Mouse (Mus musculus) liver, embryonic 14.5 days (tissue): ENCODE measurements around the gene Crebrf. TPM values are rescaled to one million over a fixed set of nuclear protein-coding genes. Genes with fewer than 3 reads are reported as not detected.

Experiments used
- ATAC-seq: fragments of 200-750 bp; cut with Nextera tagmentation; 2 replicates; pipeline ENCODE4 v1.8.0; 2017; ENCODE audit warnings: moderate number of reproducible peaks, mild to moderate bottlenecking, moderate library complexity; ENCODE audit not compliant: insufficient read depth
- DNase-seq, 3 experiments: peaks; one replicate each; pipeline ENCODE4 v3.0.0-alpha.2; 2012 to 2013; ENCODE audit warnings: low read depth in 3 of 3, low spot score in 3 of 3
- H3K27ac ChIP-seq: fragments of 300-500 bp; sonication (generic); 2 replicates; pipeline ENCODE4 v1.5.1; 2014; ENCODE audit warnings: moderate library complexity, mild to moderate bottlenecking, control low read depth, inconsistent platforms
- H3K27me3 ChIP-seq: fragments of 300-500 bp; sonication (generic); 2 replicates; pipeline ENCODE4 v1.6.1; 2014; ENCODE audit warnings: mild to moderate bottlenecking, low read length, moderate library complexity; ENCODE audit not compliant: control insufficient read depth, insufficient read depth
- H3K36me3 ChIP-seq: fragments of 300-500 bp; sonication (generic); replicated peaks from 2 replicates; pipeline ENCODE4 v1.6.1; 2014; ENCODE audit warnings: low read depth; ENCODE audit not compliant: control insufficient read depth, insufficient read depth
- H3K4me1 ChIP-seq, 2 experiments: fragments of 200-500 bp in 1 of 2; fragments of 300-500 bp in 1 of 2; sonication (generic) in 1 of 2; replicated peaks; 2 replicates each; pipeline ENCODE4 v1.6.1; 2012 to 2014; ENCODE audit warnings: antibody characterized with exemption in 1 of 2, inconsistent platforms in 1 of 2, low read length in 1 of 2; ENCODE audit not compliant: control insufficient read depth in 2 of 2, insufficient read depth in 2 of 2
- H3K4me2 ChIP-seq: fragments of 300-500 bp; sonication (generic); 2 replicates; pipeline ENCODE4 v1.6.1; 2014; ENCODE audit warnings: low read depth, mild to moderate bottlenecking, control low read depth, moderate library complexity
- H3K4me3 ChIP-seq, 2 experiments: fragments of 200-500 bp in 1 of 2; fragments of 300-500 bp in 1 of 2; sonication (generic) in 1 of 2; 2 replicates each; pipeline ENCODE4 v1.5.1; 2012 to 2014; ENCODE audit warnings: low read depth in 2 of 2, low read length in 2 of 2, mild to moderate bottlenecking in 2 of 2, control low read depth in 1 of 2, inconsistent platforms in 1 of 2, moderate library complexity in 1 of 2; ENCODE audit not compliant: insufficient read depth in 1 of 2
- H3K9ac ChIP-seq: fragments of 300-500 bp; sonication (generic); replicated peaks from 2 replicates; pipeline ENCODE4 v1.6.1; 2014; ENCODE audit warnings: mild to moderate bottlenecking, control low read depth, moderate library complexity
- H3K9me3 ChIP-seq: fragments of 300-500 bp; sonication (generic); 2 replicates; pipeline ENCODE4 v1.6.1; 2016; ENCODE audit warnings: low read length, mixed read lengths; ENCODE audit not compliant: control insufficient read depth
- CTCF ChIP-seq: IDR thresholded peaks from 2 replicates; pipeline ENCODE4 v1.5.1; 2016; ENCODE audit warnings: antibody characterized with exemption, low read depth, control low read depth
- EP300 ChIP-seq: IDR thresholded peaks from 2 replicates; pipeline ENCODE4 v1.6.1; 2016; ENCODE audit warnings: antibody characterized with exemption, low read depth
- WGBS: fragments of 180-500 bp; shearing (Covaris S2); extraction: QIAGEN DNeasy Blood & Tissue Kit; methylation state at CpG from one replicate; pipeline ENCODE4 v1.1.7; 2014; ENCODE audit not compliant: insufficient replicate concordance; 5-methylcytosine and 5-hydroxymethylcytosine counted together
- polyA plus RNA-seq, 2 experiments: library from polyadenylated mRNA; depleted of rRNA in 1 of 2; stranded (reverse) in 1 of 2; unstranded in 1 of 2; fragments of >200 nt; fragmentation: Nextera tagmentation in 1 of 2; extraction: Ambion mirVana in 1 of 2; gene quantifications; 2 replicates each; pipeline versions ENCODE4 v1.2.1 to v1.2.3; 2012 to 2014

The Crebrf gene
- polyA plus RNA-seq, 2 experiments = 1.3 to 2.8 TPM

DNA sequence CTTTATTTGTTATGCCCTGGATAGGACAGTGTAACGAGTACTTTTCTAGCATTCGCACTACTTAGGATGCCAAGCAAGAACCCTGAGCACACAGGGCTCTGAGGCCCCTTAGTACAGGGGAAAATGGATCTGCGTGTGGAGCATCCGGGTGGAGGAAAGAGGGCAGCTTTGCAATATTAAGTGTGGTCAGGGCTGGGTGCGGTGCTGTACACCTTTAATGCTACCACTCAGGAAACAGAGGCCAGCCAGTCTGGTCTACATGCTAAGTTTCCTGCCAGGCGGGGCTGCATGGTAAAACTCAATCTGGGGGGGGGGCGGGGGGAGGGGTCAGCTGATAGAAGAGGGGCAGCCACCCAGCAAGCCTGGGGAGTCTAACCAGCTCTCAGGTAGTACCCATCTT, 79.9 kb downstream of the Crebrf start:
- Histone ChIP-seq H3K9me3 (no peaks in the 10 kb centered on the region), H3K4me2 (no peak overlapping the region), H3K4me1 (no peaks in the 10 kb centered on the region), H3K36me3 (peaks cover 11% of the 10 kb centered on the region), H3K9ac (no peak overlapping the region), H3K4me3 (no peak overlapping the region), H3K27ac (no peak overlapping the region), H3K27me3 (no peaks in the 10 kb centered on the region)
- WGBS = 62% methylated on average over 7 of the region's 7 CpGs
- no peak for DNase-seq
- no peak for ATAC-seq
- TF ChIP-seq CTCF = no peak
- no peak for TF ChIP-seq EP300

- no peak overlapping the region for H3K4me3 ChIP-seq
- WGBS = 50% methylated on average over 6 of the region's 6 CpGs
- no peak for TF ChIP-seq CTCF
- TF ChIP-seq EP300 = no peak
- no peak overlapping the region for H3K4me2 ChIP-seq
- no peaks in the 10 kb centered on the region for H3K36me3 ChIP-seq
- H3K9ac ChIP-seq = no peak overlapping the region
- H3K27ac ChIP-seq = no peak overlapping the region
- ATAC-seq = no peak
- no peaks in the 10 kb centered on the region for H3K27me3 ChIP-seq
- no peak for DNase-seq
- H3K9me3 ChIP-seq = no peaks in the 10 kb centered on the region
- H3K4me1 ChIP-seq = no peaks in the 10 kb centered on the region
Observed at GRCm38 (mm10) chr17:26797379-26798128, 82.1 kb downstream of the Crebrf start.

DNA sequence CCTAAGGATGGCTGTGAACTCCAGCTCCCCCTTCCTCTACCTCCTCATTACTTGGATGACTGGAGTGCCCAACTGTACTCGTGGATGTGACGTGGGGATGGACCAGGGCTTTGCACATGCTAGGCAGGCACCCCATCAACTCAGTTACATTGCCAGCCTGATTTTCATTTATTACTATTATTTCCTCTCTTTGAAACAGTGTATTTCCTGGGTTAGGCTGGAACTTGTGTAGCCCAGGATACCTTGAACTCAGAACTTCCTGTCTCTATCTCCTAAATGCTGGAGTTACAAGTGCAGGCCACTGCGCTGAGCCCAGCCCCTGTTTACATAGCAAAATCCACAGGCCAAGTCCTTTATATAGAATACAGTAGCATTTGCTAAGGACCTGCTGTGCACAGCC, 87.4 kb downstream of the Crebrf start:
- TF ChIP-seq EP300 (no peak), CTCF (no peak)

DNA sequence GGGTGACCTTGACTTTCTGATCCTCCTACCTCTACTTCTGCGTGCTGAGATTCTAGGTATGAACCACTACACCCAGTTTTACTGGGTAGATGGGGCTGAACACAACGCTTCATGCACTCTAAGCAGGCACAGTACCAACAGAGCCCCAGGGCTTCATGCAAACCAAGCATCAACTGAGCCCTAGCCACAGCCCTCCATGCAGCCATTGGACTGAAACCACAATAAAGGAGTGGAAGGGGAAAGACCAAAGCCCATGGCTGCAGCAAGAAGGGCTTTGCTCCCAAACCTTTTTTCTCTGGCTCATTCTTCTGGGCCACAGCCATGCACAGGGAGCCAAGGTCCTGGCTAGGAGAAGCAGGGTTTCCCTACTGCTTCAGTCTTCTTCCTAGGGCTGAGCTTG, 97.2 kb downstream of the Crebrf start:
- H3K4me3 ChIP-seq = no peak overlapping the region
- ATAC-seq = no peak
- H3K9me3 ChIP-seq = no peaks in the 10 kb centered on the region
- H3K27ac ChIP-seq = no peak overlapping the region
- DNase-seq = no peak
- no peaks in the 10 kb centered on the region; the same call in 1 of the 2 replicates for H3K27me3 ChIP-seq
- no peaks in the 10 kb centered on the region for H3K36me3 ChIP-seq
- H3K9ac ChIP-seq = no peak overlapping the region
- H3K4me2 ChIP-seq = no peak overlapping the region
- WGBS = 52% methylated on average over 2 of the region's 2 CpGs
- TF ChIP-seq EP300 = no peak
- no peak for TF ChIP-seq CTCF
- H3K4me1 ChIP-seq = no peaks in the 10 kb centered on the region

More for the DNA sequence above, 87.4 kb downstream of the Crebrf start:
- Histone ChIP-seq H3K4me1 (no peaks in the 10 kb centered on the region), H3K9me3 (no peaks in the 10 kb centered on the region), H3K4me2 (no peak overlapping the region), H3K27ac (no peak overlapping the region), H3K36me3 (no peaks in the 10 kb centered on the region), H3K9ac (no peak overlapping the region), H3K27me3 (no peaks in the 10 kb centered on the region), H3K4me3 (no peak overlapping the region)
- WGBS = 70% methylated on average over 3 of the region's 3 CpGs
- ATAC-seq (no peak), DNase-seq (no peak)

DNA sequence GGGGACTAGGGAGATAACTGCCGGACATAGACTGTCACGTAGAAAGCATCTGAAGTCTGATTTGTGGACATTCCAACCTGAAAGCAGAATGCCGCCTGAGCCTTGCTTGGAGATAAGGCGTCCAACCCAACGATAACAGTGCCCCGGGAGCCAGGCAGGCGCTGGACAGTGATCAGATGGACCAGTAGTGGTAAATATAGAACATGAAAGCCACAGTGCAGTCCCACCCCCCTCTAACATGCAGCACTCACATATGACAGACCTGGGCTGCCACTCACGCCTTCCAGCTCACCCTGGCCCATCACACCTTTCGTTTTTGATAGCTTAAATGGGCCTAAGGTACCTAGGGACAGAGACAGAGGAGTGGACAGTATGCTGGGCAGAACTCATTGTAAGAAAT, 98.0 kb downstream of the Crebrf start:
- H3K36me3 ChIP-seq = no peaks in the 10 kb centered on the region
- no peak for TF ChIP-seq CTCF
- no peak for TF ChIP-seq EP300
- no peaks in the 10 kb centered on the region for H3K4me1 ChIP-seq
- no peak overlapping the region for H3K4me3 ChIP-seq
- no peak for DNase-seq
- no peaks in the 10 kb centered on the region for H3K9me3 ChIP-seq
- no peaks in the 10 kb centered on the region; the same call in 1 of the 2 replicates for H3K27me3 ChIP-seq
- H3K27ac ChIP-seq = no peak overlapping the region
- WGBS = 54% methylated on average over 9 of the region's 9 CpGs
- no peak for ATAC-seq
- no peak overlapping the region for H3K4me2 ChIP-seq
- H3K9ac ChIP-seq = no peak overlapping the region
